Mouse (Mus musculus) lung, embryonic 16.5 days (tissue): ENCODE data around the gene Gpr33. TPM values are rescaled to one million over a fixed set of nuclear protein-coding genes. Genes with fewer than 3 reads are reported as not detected.

Experiments
- ATAC-seq: fragments of 200-750 bp; cut with Nextera tagmentation; 2 replicates; pipeline ENCODE4 v1.8.0; 2017; ENCODE audit warnings: low read depth, mild to moderate bottlenecking, moderate library complexity
- H3K27ac ChIP-seq: fragments of 300-500 bp; sonication (generic); 2 replicates; pipeline ENCODE4 v1.5.1; 2014; ENCODE audit warnings: mild to moderate bottlenecking, control low read depth, low read length
- H3K27me3 ChIP-seq: fragments of 300-500 bp; sonication (generic); 2 replicates; pipeline ENCODE4 v1.6.1; 2014; ENCODE audit warnings: low read depth, low read length, mixed read lengths; ENCODE audit not compliant: control insufficient read depth, insufficient read depth
- H3K36me3 ChIP-seq: fragments of 300-500 bp; sonication (generic); 2 replicates; pipeline ENCODE4 v1.6.1; 2014; ENCODE audit warnings: low read length; ENCODE audit not compliant: control insufficient read depth, insufficient read depth
- H3K4me1 ChIP-seq: fragments of 300-500 bp; sonication (generic); replicated peaks from 2 replicates; pipeline ENCODE4 v1.6.1; 2014; ENCODE audit warnings: low read length, mixed read lengths; ENCODE audit not compliant: control insufficient read depth, insufficient read depth
- H3K4me2 ChIP-seq: fragments of 300-500 bp; sonication (generic); 2 replicates; pipeline ENCODE4 v1.6.1; 2014; ENCODE audit warnings: low read depth, low read length, control low read depth
- H3K4me3 ChIP-seq: fragments of 300-500 bp; sonication (generic); 2 replicates; pipeline ENCODE4 v1.5.1; 2014; ENCODE audit warnings: mild to moderate bottlenecking, low read length, control low read depth
- H3K9ac ChIP-seq: fragments of 300-500 bp; sonication (generic); 2 replicates; pipeline ENCODE4 v1.6.1; 2014; ENCODE audit warnings: low read length, control low read depth
- H3K9me3 ChIP-seq: fragments of 300-500 bp; sonication (generic); 2 replicates; pipeline ENCODE4 v1.6.1; 2016; ENCODE audit warnings: low read length; ENCODE audit not compliant: control insufficient read depth
- WGBS: fragments of 180-500 bp; shearing (Covaris S2); extraction: QIAGEN DNeasy Blood & Tissue Kit; methylation state at CpG from one replicate; pipeline ENCODE4 v1.1.7; 2014; 5-methylcytosine and 5-hydroxymethylcytosine counted together
- polyA plus RNA-seq: library from polyadenylated mRNA; unstranded; fragments of >200 nt; fragmentation: Nextera tagmentation; extraction: Ambion mirVana; gene quantifications from 2 replicates; pipeline ENCODE4 v1.2.1, GENCODE M21; 2015

Gpr33 gene
- polyA plus RNA-seq, 1 experiment from 2014 or later, result not detected

- Histone ChIP-seq H3K9ac (0 out of 2 replicates have a peak overlapping the region, but pooled peaks have one; percentile 8), H3K4me2 (peak overlapping the region; percentile 21), H3K27me3 (no peaks in the 10 kb centered on the region), H3K9me3 (no peaks in the 10 kb centered on the region), H3K4me1 (no peaks in the 10 kb centered on the region; the same call in 1 of the 2 replicates), H3K36me3 (no peaks in the 10 kb centered on the region), H3K4me3 (no peak overlapping the region), H3K27ac (peak overlapping the region; percentile 59)
- peak; percentile 20; the same call in 1 of the 2 replicates for ATAC-seq
- 14% methylated on average over 9 of the region's 9 CpGs for WGBS
Observed at GRCm38 (mm10) chr12:52013274-52013673, 14.6 kb downstream of the Gpr33 start.

- WGBS, result 32% methylated on average over 8 of the region's 8 CpGs
Observed at GRCm38 (mm10) chr12:52012159-52012558, 15.7 kb downstream of the Gpr33 start.

DNA sequence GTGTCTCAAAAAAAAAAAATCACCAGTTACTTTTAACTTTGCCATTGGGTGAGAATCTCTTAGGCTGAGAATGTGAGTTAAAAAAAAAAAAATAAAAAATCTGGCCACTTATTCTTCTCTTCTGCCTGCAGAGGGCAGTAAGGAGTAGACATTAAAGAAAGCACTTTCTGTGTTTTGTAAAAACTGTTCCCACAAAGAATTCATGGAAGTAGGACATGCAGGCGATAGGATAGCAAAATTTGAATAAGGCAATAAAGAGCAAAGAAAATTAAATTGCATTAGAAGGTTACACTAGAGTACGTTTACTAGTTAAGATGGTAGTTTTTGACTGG, 17.3 kb downstream of the Gpr33 start:
- H3K36me3 ChIP-seq, result no peaks in the 10 kb centered on the region
- H3K4me1 ChIP-seq, result peaks cover 2% of the 10 kb centered on the region; the same call in 1 of the 2 replicates
- no peak overlapping the region for H3K4me3 ChIP-seq
- no peak overlapping the region for H3K9ac ChIP-seq
- H3K9me3 ChIP-seq, result no peaks in the 10 kb centered on the region
- no peak overlapping the region for H3K27ac ChIP-seq
- WGBS, result 54% methylated on average over 2 of the region's 2 CpGs
- no peak for ATAC-seq
- H3K27me3 ChIP-seq, result no peaks in the 10 kb centered on the region
- H3K4me2 ChIP-seq, result peak overlapping the region; percentile 40

More at GRCm38 (mm10) chr12:52012159-52012558, 15.7 kb downstream of the Gpr33 start:
- no peak overlapping the region for H3K4me3 ChIP-seq
- H3K4me1 ChIP-seq, result no peaks in the 10 kb centered on the region; the same call in 1 of the 2 replicates
- no peak overlapping the region for H3K9ac ChIP-seq
- H3K9me3 ChIP-seq, result no peaks in the 10 kb centered on the region
- H3K27ac ChIP-seq, result no peak overlapping the region
- no peaks in the 10 kb centered on the region for H3K27me3 ChIP-seq
- no peak for ATAC-seq
- H3K36me3 ChIP-seq, result no peaks in the 10 kb centered on the region
- no peak overlapping the region for H3K4me2 ChIP-seq

GRCm38 (mm10) chr12:52009928-52010629, 17.8 kb downstream of the Gpr33 start:
- Histone ChIP-seq H3K9ac (no peak overlapping the region), H3K27ac (no peak overlapping the region), H3K9me3 (no peaks in the 10 kb centered on the region), H3K36me3 (no peaks in the 10 kb centered on the region), H3K4me2 (peak overlapping the region; percentile 40), H3K4me3 (no peak overlapping the region; the same call in 1 of the 2 replicates), H3K27me3 (no peaks in the 10 kb centered on the region), H3K4me1 (peaks cover 2% of the 10 kb centered on the region; the same call in 1 of the 2 replicates)
- WGBS, result 63% methylated on average over 15 of the region's 15 CpGs
- ATAC-seq, result no peak

DNA sequence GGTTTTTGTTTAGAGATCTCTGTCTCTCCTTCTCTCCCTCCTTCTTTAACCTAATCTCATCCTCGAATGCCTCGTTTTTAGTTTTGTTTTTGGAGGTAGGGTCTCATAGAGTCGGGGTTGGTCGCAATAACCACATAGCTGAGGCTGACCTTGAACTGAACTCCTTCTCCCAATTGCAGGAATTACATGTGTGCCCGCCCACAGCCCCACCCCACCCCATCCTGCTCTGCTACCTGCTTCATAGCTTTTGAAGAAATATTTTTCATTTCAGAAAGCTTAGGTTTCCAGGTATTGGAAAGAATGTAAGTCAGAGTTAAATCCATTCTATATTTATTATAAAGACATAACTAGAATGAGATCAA, 21.2 kb downstream of the Gpr33 start:
- 35% methylated on average over 5 of the region's 5 CpGs for WGBS
- 0 out of 2 replicates have a peak, but pooled peaks cover 2% of the 10 kb centered on the region for H3K4me1 ChIP-seq
- peak overlapping the region; percentile 81 for H3K4me2 ChIP-seq
- peak; percentile 73 for ATAC-seq
- no peak overlapping the region; the same call in 1 of the 2 replicates for H3K27ac ChIP-seq
- no peaks in the 10 kb centered on the region for H3K27me3 ChIP-seq
- peak overlapping the region; percentile 93 for H3K9ac ChIP-seq
- H3K36me3 ChIP-seq, result no peaks in the 10 kb centered on the region; the same call in 1 of the 2 replicates
- peak overlapping the region; percentile 87 for H3K4me3 ChIP-seq
- H3K9me3 ChIP-seq, result no peaks in the 10 kb centered on the region

- Histone ChIP-seq H3K36me3 (no peaks in the 10 kb centered on the region; the same call in 1 of the 2 replicates), H3K27me3 (no peaks in the 10 kb centered on the region), H3K4me3 (peak within 1 kb of the TSS; percentile 87), H3K9ac (peak within 1 kb of the TSS; percentile 93), H3K27ac (peak within 1 kb of the TSS; percentile 83), H3K4me1 (0 out of 2 replicates have a peak, but pooled peaks cover 2% of the 10 kb centered on the region), H3K4me2 (peak within 1 kb of the TSS; percentile 81), H3K9me3 (no peaks in the 10 kb centered on the region)
- ATAC-seq, result peak; percentile 98
- WGBS, result under 1% methylated on average over 46 of the region's 46 CpGs
Observed at GRCm38 (mm10) chr12:52005877-52006632, 21.8 kb downstream of the Gpr33 start, which contains the start of gene Dtd2. Gene Dtd2, minus strand, starts transcription at chr12:52006501.

DNA sequence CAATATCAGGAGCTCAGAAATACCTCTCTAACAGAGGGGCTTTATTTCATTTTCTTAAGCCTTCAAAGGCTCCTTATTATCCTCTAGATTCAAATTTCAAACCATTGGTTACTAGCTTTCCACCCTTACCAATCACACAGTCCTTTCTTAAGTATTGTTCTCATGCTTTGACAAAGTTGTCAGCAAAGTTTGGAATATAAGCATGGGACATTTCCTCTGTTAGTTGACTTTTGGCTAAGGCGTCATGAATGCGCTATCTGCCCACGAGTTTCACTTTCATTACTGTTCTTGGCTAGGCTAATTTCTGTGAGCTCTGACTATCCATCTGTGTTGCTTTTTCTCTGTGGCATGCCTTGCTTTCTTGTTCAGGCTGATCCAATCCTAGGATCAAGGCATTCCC, 25.1 kb downstream of the Gpr33 start:
- Histone ChIP-seq H3K36me3 (peaks cover 12% of the 10 kb centered on the region), H3K9me3 (no peaks in the 10 kb centered on the region), H3K4me3 (no peak overlapping the region), H3K4me1 (0 out of 2 replicates have a peak, but pooled peaks cover 2% of the 10 kb centered on the region), H3K4me2 (no peak overlapping the region), H3K27ac (no peak overlapping the region), H3K27me3 (no peaks in the 10 kb centered on the region), H3K9ac (no peak overlapping the region)
- WGBS, result 86% methylated on average over 3 of the region's 3 CpGs
- no peak for ATAC-seq

GRCm38 (mm10) chr12:52001544-52001943, 26.3 kb downstream of the Gpr33 start:
- ATAC-seq, result peak; percentile 48; the same call in 1 of the 2 replicates
- Histone ChIP-seq H3K4me2 (no peak overlapping the region), H3K4me3 (no peak overlapping the region), H3K27ac (no peak overlapping the region), H3K9ac (no peak overlapping the region), H3K27me3 (no peaks in the 10 kb centered on the region), H3K36me3 (peaks cover 12% of the 10 kb centered on the region), H3K4me1 (0 out of 2 replicates have a peak, but pooled peaks cover under 1% of the 10 kb centered on the region), H3K9me3 (no peaks in the 10 kb centered on the region)
- WGBS, result 15% methylated on average over 4 of the region's 4 CpGs

DNA sequence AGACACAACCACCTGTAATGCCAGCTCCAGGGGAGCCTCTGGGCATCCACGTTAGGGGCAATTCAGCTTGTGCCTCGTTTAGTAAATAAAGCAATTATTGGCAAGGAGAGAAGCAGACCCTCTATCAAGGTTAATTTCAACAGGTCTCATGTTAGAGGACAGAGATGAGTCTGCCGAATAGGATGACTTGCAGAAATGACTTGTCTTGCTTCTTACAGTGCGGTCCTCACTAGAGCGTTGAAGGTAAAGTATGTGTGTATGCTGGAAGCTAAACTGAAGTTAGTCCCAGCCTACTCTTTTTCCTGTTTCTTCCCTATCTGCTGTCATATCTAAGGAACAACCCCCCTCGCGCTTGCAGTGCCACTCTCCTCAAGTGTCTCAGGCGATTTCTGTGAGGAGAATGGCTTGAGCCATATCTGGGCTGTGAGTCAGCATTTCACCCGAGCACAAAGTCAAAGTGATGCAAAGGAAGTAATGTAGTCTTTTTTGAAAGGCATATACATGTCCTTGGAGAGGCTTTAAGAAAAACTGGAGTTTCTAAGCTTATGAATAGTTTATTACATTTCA, 29.4 kb downstream of the Gpr33 start:
- Histone ChIP-seq H3K27ac (no peak overlapping the region), H3K36me3 (peaks cover 12% of the 10 kb centered on the region; the same call in 1 of the 2 replicates), H3K9ac (no peak overlapping the region), H3K4me2 (no peak overlapping the region), H3K4me1 (no peaks in the 10 kb centered on the region), H3K9me3 (no peaks in the 10 kb centered on the region), H3K27me3 (no peaks in the 10 kb centered on the region), H3K4me3 (no peak overlapping the region)
- 84% methylated on average over 9 of the region's 9 CpGs for WGBS
- no peak for ATAC-seq
